Mouse (Mus musculus) cerebellum, postnatal 4 days (tissue): ENCODE data around the gene Pcp4l1.
"Not testable (repeated sequence)": the region's sequence is repeated elsewhere in the genome, so short reads cannot be mapped to it uniquely, and the experiment has no call there.

Experiments
- DNase-seq, 2 experiments: peaks; one replicate each; pipeline ENCODE4 v3.0.0; 2022; ENCODE audit warnings: low spot score in 2 of 2, mixed read lengths in 1 of 2

Pcp4l1 gene

GRCm38 (mm10) chr1:171137486-171138155 is 58.4 kb downstream of the Pcp4l1 start:
- DNase-seq: not testable (repeated sequence)

GRCm38 (mm10) chr1:171135600-171135999 is 60.5 kb downstream of the Pcp4l1 start:
- DNase-seq: no peak

- DNase-seq: no peak
Observed at GRCm38 (mm10) chr1:171130971-171131370, 65.1 kb downstream of the Pcp4l1 start.

GRCm38 (mm10) chr1:171129251-171129650 is 66.8 kb downstream of the Pcp4l1 start:
- no peak for DNase-seq

GRCm38 (mm10) chr1:171124398-171124797 is 71.7 kb downstream of the Pcp4l1 start:
- DNase-seq: no peak
